Mouse (Mus musculus) midbrain, embryonic 12.5 days (tissue): ENCODE results near the gene Camkmt. TPM values are rescaled to one million over a fixed set of nuclear protein-coding genes. Genes with fewer than 3 reads are reported as not detected.
A peak's percentile ranks its signal among the peaks of the same experiment; 100 is the strongest.

ENCODE experiments used
- ATAC-seq: fragments of 200-750 bp; cut with Nextera tagmentation; 2 replicates; pipeline ENCODE4 v1.8.0; 2017; ENCODE audit warnings: low read depth, moderate TSS enrichment, moderate library complexity; ENCODE audit not compliant: low FRiP score
- H3K27ac ChIP-seq: fragments of 300-500 bp; sonication (generic); replicated peaks from 2 replicates; pipeline ENCODE4 v1.5.1; 2016; ENCODE audit warnings: mild to moderate bottlenecking
- H3K27me3 ChIP-seq: fragments of 300-500 bp; sonication (generic); 2 replicates; pipeline ENCODE4 v1.6.1; 2016; ENCODE audit warnings: mild to moderate bottlenecking
- H3K36me3 ChIP-seq: fragments of 300-500 bp; sonication (generic); 2 replicates; pipeline ENCODE4 v1.6.1; 2016
- H3K4me1 ChIP-seq: fragments of 300-500 bp; sonication (generic); 2 replicates; pipeline ENCODE4 v1.6.1; 2016
- H3K4me2 ChIP-seq: fragments of 300-500 bp; sonication (generic); replicated peaks from 2 replicates; pipeline ENCODE4 v1.6.1; 2016; ENCODE audit warnings: mild to moderate bottlenecking, moderate library complexity
- H3K4me3 ChIP-seq: fragments of 300-500 bp; sonication (generic); 2 replicates; pipeline ENCODE4 v1.5.1; 2016; ENCODE audit warnings: mild to moderate bottlenecking
- H3K9ac ChIP-seq: fragments of 300-500 bp; sonication (generic); replicated peaks from 2 replicates; pipeline ENCODE4 v1.6.1; 2016; ENCODE audit warnings: mild to moderate bottlenecking, moderate library complexity
- H3K9me3 ChIP-seq: fragments of 300-500 bp; sonication (generic); 2 replicates; pipeline ENCODE4 v1.6.1; 2016; ENCODE audit warnings: mild to moderate bottlenecking
- WGBS: fragments of 180-500 bp; shearing (Covaris S2); methylation state at CpG from one replicate; pipeline ENCODE4 v1.1.7; 2016; 5-methylcytosine and 5-hydroxymethylcytosine counted together
- polyA plus RNA-seq: library from polyadenylated mRNA; unstranded; fragments of >200 nt; fragmentation: Nextera tagmentation; extraction: Ambion mirVana; gene quantifications from 2 replicates; pipeline ENCODE4 v1.2.1, GENCODE M21; 2016

The Camkmt gene
- polyA plus RNA-seq, 1 experiment from 2014 or later = 15.3 TPM

DNA sequence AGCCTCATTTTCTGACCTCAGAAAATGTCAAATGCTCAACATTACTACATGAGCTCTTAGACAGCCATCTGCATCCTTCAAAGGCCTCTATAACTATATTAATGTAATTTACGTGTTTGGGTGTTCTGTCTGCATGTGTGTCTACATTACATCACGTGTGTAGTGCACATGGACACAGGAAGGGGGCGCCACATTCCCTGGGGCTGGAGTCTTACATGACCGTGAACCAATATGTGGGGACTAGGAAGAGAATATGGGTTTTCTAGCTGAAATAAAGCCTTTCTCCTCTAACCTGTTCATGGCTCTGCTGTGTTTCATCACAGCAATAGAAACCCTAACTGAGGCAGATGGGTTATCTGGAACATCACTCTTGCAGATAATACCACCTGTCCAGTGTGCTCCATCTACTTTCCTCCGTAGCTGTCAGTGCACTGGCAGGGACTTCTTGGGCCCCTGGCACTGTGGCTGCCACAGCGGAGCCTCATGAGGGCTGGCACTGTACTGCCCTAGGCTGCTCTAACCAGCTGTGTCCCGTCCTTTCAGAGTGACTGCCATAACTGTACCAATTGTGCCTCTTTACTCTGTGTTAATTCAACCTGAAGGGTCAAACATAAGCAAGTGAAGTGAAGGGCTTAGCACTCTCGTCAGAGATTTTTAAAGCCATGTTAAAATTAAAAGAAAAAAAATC, 19.1 kb upstream of the Camkmt start:
- Histone ChIP-seq H3K9me3 (no peaks in the 10 kb centered on the region), H3K27me3 (no peaks in the 10 kb centered on the region), H3K4me3 (no peak overlapping the region), H3K27ac (no peak overlapping the region), H3K36me3 (peaks cover 62% of the 10 kb centered on the region), H3K4me2 (no peak overlapping the region), H3K9ac (no peak overlapping the region), H3K4me1 (peaks cover 11% of the 10 kb centered on the region)
- no peak for ATAC-seq
- WGBS = 91% methylated on average over 8 of the region's 8 CpGs

DNA sequence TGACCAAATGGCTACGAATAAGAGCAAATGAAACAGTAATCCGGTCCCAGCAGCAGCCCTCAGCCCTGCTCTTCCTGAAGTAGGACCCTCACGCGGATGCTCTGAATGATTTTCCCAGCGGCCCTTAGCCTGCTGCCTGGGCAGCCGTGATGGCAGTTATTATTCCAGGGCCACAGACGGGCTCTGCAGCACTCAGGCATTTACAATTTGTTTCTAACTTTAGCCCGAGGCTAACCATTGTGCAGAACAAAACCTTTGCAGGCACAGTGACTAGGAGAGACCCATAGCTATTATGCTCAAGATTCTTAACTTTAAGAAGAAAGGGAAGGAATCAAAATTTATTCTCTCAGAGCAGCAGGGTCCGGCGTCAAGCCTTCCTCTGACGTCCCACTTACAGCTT, 18.0 kb upstream of the Camkmt start:
- Histone ChIP-seq H3K4me2 (0 out of 2 replicates have a peak overlapping the region, but pooled peaks have one; percentile 15), H3K27me3 (no peaks in the 10 kb centered on the region), H3K4me3 (no peak overlapping the region), H3K9ac (no peak overlapping the region), H3K9me3 (no peaks in the 10 kb centered on the region), H3K4me1 (peaks cover 11% of the 10 kb centered on the region), H3K36me3 (peaks cover 63% of the 10 kb centered on the region), H3K27ac (no peak overlapping the region)
- ATAC-seq = peak; percentile 30; the same call in 1 of the 2 replicates
- WGBS = 29% methylated on average over 11 of the region's 11 CpGs

DNA sequence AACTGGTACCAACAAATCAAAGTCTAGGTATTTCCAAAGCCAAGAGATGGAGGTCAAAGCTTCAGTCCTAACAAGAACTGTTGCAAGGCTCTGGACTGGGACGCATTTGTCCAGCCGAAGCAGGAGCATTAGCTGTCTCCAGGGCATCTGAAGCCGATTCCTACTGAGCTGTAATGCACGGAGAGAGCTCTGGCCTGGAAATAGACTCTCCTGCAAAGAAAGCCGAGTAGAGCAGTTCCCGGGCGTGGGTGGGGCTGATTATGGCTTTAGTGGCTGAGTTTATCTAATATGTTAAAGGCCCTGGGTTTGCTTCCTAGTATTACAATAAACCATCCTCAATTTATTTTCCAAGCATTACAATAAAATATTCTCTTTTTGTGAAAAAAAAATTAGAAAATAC, 17.1 kb upstream of the Camkmt start:
- no peak overlapping the region for H3K27ac ChIP-seq
- no peaks in the 10 kb centered on the region for H3K9me3 ChIP-seq
- no peak overlapping the region for H3K4me2 ChIP-seq
- no peak for ATAC-seq
- WGBS = 69% methylated on average over 7 of the region's 7 CpGs
- H3K4me3 ChIP-seq = no peak overlapping the region
- no peak overlapping the region for H3K9ac ChIP-seq
- peaks cover 11% of the 10 kb centered on the region for H3K4me1 ChIP-seq
- H3K36me3 ChIP-seq = peaks cover 67% of the 10 kb centered on the region
- no peaks in the 10 kb centered on the region for H3K27me3 ChIP-seq

DNA sequence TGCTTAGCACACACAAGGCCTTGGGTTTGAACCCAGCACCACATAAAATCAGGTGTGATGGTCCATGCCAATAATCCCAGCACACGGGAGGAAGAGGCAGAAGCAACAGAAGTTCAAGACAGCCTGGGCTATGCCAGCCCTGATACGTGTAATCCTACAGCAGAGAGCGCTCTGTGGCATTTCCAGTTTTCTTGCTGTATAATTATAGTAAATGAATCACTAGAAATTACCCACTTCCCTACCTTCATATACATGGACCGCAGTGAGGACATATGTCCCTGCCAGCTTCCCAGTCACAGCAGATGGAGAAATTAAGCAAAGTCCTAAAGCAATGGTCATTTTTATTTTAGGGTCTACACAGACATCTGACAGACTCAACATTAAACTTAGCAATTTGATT, 16.3 kb upstream of the Camkmt start:
- 92% methylated on average over 4 of the region's 4 CpGs for WGBS

DNA sequence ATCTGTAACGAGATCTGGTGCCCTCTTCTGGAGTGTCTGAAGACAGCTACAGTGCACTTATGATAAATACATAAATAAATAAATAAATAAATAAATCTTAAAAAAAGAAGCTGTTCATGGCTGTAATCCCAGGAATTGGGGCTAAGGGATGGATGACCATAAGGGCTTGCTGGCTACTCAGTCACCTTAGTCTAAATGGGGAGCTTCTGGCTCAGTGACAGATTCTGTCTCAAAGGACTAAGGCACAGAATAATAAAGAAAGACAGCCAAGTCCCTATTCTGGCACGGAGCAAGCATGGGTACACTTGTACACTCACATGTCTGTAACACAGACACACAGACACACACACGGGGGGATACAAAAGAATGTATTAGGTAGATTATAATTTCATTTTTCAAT, 11.1 kb upstream of the Camkmt start:
- no peak overlapping the region for H3K27ac ChIP-seq
- no peak for ATAC-seq
- H3K9ac ChIP-seq = no peak overlapping the region
- H3K4me2 ChIP-seq = no peak overlapping the region
- no peaks in the 10 kb centered on the region for H3K9me3 ChIP-seq
- H3K4me1 ChIP-seq = no peaks in the 10 kb centered on the region
- H3K27me3 ChIP-seq = no peaks in the 10 kb centered on the region
- no peak overlapping the region for H3K4me3 ChIP-seq
- WGBS = 95% methylated on average over 3 of the region's 3 CpGs
- H3K36me3 ChIP-seq = peaks cover 54% of the 10 kb centered on the region

More for the DNA sequence above, 16.3 kb upstream of the Camkmt start:
- H3K4me3 ChIP-seq = no peak overlapping the region
- H3K4me1 ChIP-seq = peaks cover 11% of the 10 kb centered on the region
- no peak overlapping the region for H3K9ac ChIP-seq
- H3K9me3 ChIP-seq = no peaks in the 10 kb centered on the region
- H3K36me3 ChIP-seq = peaks cover 67% of the 10 kb centered on the region
- no peak for ATAC-seq
- no peak overlapping the region for H3K4me2 ChIP-seq
- H3K27me3 ChIP-seq = no peaks in the 10 kb centered on the region
- no peak overlapping the region for H3K27ac ChIP-seq

DNA sequence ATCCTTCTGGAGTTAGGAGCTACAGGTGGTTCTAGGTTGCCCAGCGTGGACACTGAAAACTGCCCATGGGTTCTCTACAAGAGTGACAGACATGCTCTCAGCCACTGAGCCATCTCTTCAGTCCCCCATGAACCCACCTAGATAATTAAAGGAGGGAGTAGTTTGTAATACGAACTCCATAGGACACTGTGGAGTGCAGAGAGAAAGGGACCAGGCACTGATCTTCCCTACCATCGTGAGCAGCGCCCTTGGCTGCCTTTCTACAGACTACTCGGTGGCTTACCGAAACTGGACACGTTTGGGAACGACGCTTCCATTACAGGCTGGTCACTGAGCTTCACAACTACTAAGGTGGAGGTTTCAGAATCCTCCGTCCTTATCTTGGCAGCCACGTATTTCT, 9.6 kb upstream of the Camkmt start:
- 97% methylated on average over 11 of the region's 11 CpGs for WGBS
- ATAC-seq = no peak
- H3K36me3 ChIP-seq = peaks cover 48% of the 10 kb centered on the region

DNA sequence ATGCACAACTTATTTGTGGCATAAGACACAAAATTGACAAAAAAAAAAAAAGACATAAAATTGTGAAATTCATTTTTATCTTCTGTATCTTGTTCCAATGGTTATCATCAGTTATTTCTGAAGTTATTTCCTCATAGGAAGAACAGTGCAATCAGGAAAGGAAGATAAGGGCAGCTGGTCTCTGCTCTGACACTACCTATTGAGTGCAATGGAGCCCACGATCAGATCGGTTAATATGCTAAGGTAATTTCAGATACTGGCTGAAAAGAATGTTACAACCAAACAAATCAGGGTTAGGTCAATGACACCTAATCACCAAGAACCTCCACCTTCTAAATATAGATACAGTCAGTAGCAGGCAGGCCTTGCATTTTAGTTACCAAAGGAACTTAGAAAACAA, 5.0 kb upstream of the Camkmt start:
- Histone ChIP-seq H3K9ac (no peak overlapping the region), H3K4me1 (peaks cover 11% of the 10 kb centered on the region), H3K27me3 (no peaks in the 10 kb centered on the region), H3K4me3 (no peak overlapping the region), H3K4me2 (no peak overlapping the region), H3K36me3 (peaks cover 13% of the 10 kb centered on the region; the same call in 1 of the 2 replicates), H3K9me3 (no peaks in the 10 kb centered on the region), H3K27ac (no peak overlapping the region)
- ATAC-seq = no peak
- 99% methylated on average over 2 of the region's 2 CpGs for WGBS

More for the DNA sequence above, 9.6 kb upstream of the Camkmt start:
- Histone ChIP-seq H3K4me2 (no peak overlapping the region), H3K4me3 (no peak overlapping the region), H3K9ac (no peak overlapping the region), H3K27ac (no peak overlapping the region), H3K9me3 (no peaks in the 10 kb centered on the region), H3K4me1 (no peaks in the 10 kb centered on the region), H3K27me3 (no peaks in the 10 kb centered on the region)

DNA sequence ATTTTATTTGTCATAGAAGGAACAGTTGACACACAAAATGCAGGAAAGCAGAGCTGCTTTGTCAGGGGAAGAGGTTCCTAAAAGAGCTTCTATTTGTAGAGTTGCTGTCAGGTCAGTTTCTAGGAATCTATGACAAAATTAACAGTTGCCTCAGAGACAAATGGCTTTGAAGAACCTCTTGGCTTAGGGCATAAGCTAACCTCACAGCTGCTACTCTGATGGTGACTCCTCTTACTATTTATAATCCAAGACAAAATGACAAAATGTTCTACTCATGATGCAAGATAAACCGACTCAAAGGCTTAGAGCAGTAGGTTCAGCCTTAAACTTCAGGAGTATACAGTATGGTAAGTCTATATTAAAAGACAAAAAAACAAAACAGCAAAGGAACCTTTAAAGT, 3.9 kb upstream of the Camkmt start:
- Histone ChIP-seq H3K4me2 (no peak overlapping the region), H3K9ac (no peak overlapping the region), H3K4me3 (no peak overlapping the region), H3K9me3 (no peaks in the 10 kb centered on the region), H3K4me1 (peaks cover 14% of the 10 kb centered on the region), H3K27me3 (no peaks in the 10 kb centered on the region), H3K27ac (no peak overlapping the region), H3K36me3 (0 out of 2 replicates have a peak, but pooled peaks cover 4% of the 10 kb centered on the region)
- ATAC-seq = no peak
- 80% methylated on average over 1 of the region's 1 CpGs for whole genome bisulfite sequencing

DNA sequence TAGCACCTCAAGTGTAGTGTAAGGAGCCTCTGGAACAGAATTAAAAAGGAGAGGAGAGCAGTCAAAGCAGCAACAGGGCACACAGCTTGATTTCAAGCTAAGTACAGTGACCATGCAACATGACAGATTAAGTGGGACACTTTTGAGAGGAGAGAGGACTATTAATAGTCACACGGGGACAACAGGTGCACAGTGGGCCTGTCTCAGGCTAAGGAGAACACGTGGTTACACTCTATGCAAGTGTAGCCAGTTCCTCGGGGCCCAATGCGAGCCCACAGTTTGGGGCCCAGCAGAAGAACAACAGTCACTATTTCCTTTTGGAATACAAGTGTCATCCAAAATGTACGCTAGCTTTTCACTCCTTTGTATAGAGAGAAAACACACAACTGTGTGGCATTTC, 2.8 kb upstream of the Camkmt start:
- Histone ChIP-seq H3K4me1 (peaks cover 16% of the 10 kb centered on the region), H3K9ac (no peak overlapping the region), H3K27ac (no peak overlapping the region), H3K4me3 (no peak overlapping the region), H3K27me3 (no peaks in the 10 kb centered on the region), H3K36me3 (no peaks in the 10 kb centered on the region), H3K9me3 (no peaks in the 10 kb centered on the region), H3K4me2 (no peak overlapping the region)
- no peak for ATAC-seq
- WGBS = 94% methylated on average over 5 of the region's 5 CpGs

DNA sequence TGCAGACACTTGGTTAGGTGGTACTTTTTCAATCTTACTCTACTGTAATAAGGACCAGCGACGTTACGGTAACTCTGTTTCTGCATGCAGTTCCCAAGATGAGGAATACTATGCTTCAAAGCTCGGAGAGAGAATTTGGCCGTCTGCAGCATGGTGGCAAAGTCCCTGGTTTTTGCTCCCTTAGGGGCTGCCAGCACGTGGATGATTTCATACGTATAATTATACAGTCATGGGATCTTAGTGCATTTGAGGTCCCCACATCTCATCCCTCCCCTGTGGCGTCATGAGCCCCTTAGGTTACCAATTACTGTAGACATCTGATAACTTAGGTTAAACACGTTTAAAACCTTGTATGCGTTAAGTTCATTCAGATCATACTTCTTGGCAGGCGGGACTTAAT, 2.0 kb upstream of the Camkmt start:
- Histone ChIP-seq H3K27ac (no peak overlapping the region), H3K4me1 (peaks cover 16% of the 10 kb centered on the region), H3K4me3 (no peak overlapping the region), H3K36me3 (no peaks in the 10 kb centered on the region), H3K9me3 (no peaks in the 10 kb centered on the region), H3K4me2 (0 out of 2 replicates have a peak overlapping the region, but pooled peaks have one; percentile 5), H3K9ac (no peak overlapping the region), H3K27me3 (no peaks in the 10 kb centered on the region)
- no peak for ATAC-seq
- 90% methylated on average over 11 of the region's 11 CpGs for WGBS

DNA sequence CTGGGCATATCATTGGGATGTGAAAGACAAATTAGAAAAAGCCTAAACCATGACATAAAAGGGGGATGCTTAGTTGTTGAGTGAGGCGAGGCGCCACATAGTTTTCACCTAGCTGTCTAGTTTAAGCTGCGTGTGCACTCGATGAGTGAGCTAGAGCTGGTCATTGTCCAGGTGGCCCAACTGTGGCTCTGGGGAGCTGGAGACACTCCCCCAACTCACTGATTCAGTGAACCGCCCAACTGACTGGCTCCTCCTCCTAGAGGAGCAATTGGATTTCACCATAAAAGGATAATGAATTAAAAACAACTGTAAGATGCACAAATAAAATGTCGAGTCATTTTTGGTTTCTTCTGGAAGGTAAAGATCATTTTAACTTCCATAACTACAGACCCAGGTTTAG, 1.3 kb upstream of the Camkmt start:
- H3K9ac ChIP-seq = peak overlapping the region; percentile 78; the same call in 1 of the 2 replicates
- peak overlapping the region; percentile 89 for H3K4me3 ChIP-seq
- peak overlapping the region; percentile 83 for H3K4me2 ChIP-seq
- no peaks in the 10 kb centered on the region for H3K36me3 ChIP-seq
- no peak for ATAC-seq
- H3K9me3 ChIP-seq = no peaks in the 10 kb centered on the region
- H3K27me3 ChIP-seq = no peaks in the 10 kb centered on the region
- peaks cover 16% of the 10 kb centered on the region for H3K4me1 ChIP-seq
- WGBS = 45% methylated on average over 6 of the region's 6 CpGs
- H3K27ac ChIP-seq = no peak overlapping the region

DNA sequence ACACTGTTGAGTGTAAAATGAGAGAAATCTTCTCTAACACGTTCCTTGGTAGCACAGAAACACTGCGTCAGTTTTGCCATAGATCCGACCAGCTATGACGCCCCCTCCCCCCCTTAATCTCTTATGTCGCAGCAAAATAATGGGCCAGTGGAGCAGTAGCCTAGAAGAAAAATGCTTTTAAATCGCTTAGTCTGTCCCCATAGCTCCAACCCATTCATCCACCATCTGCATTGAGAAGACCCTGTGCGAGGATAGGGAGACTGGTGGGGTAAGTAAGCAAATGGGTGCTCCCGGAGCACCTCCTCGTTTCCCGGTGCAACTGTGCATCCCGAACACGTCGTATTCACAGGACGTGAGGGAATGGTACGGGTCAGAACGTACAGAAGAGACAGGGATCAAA, 731 bp upstream of the Camkmt start:
- 1% methylated on average over 16 of the region's 16 CpGs for WGBS
- H3K9ac ChIP-seq = peak overlapping the region; percentile 78
- no peaks in the 10 kb centered on the region for H3K27me3 ChIP-seq
- H3K4me3 ChIP-seq = peak overlapping the region; percentile 89
- H3K36me3 ChIP-seq = no peaks in the 10 kb centered on the region
- H3K9me3 ChIP-seq = no peaks in the 10 kb centered on the region
- peak; percentile 3; the same call in 1 of the 2 replicates for ATAC-seq
- peaks cover 16% of the 10 kb centered on the region for H3K4me1 ChIP-seq
- peak overlapping the region; percentile 86 for H3K27ac ChIP-seq
- peak overlapping the region; percentile 83 for H3K4me2 ChIP-seq
